In genomic region chr16:91730446-91730845, GRCm38 (mm10) we compare ENCODE assay signal across 8 mouse cellular contexts. TPM values are rescaled to one million over a fixed set of nuclear protein-coding genes. Genes with fewer than 3 reads are reported as not detected.
DNase-seq lines count a peak whose midpoint lies in the region; ATAC-seq and TF ChIP-seq lines count a peak whose summit lies in the region.

No protein-coding gene starts in this region.

- H3K4me1 ChIP-seq in brown adipose tissue, adult 24 weeks (ENCODE audit: control insufficient read depth, insufficient read depth, insufficient read length, low read length) = peaks cover 13% of the 10 kb centered on the region
- peaks cover 49% of the 10 kb centered on the region for H3K4me1 ChIP-seq in hindbrain, embryonic 10.5 days (replicated peaks)
- H3K4me1 ChIP-seq in midbrain, embryonic 11.5 days (ENCODE audit: control insufficient read depth, insufficient read depth, low read length) = peaks cover 24% of the 10 kb centered on the region

- H3K4me3 ChIP-seq in layer of hippocampus, adult 2 months = peak overlapping the region; percentile 66
- peak overlapping the region; percentile 66 for H3K4me3 ChIP-seq in brown adipose tissue, adult 24 weeks (ENCODE audit: insufficient read depth, low read depth, low read length)
- peak overlapping the region; percentile 95 for H3K4me3 ChIP-seq in hindbrain, embryonic 10.5 days
- peak overlapping the region; percentile 87 for H3K4me3 ChIP-seq in midbrain, embryonic 11.5 days (ENCODE audit: low read depth, low read length)

- ATAC-seq in midbrain, embryonic 11.5 days (ENCODE audit: low FRiP score) = no peak
- ATAC-seq in erythroid progenitor cell, adult 5-6 weeks (replicated peaks; ENCODE audit: low FRiP score, poor library complexity, severe bottlenecking) = no peak

- WGBS in hindbrain, embryonic 10.5 days = under 1% methylated on average over 11 of the region's 11 CpGs
- under 1% methylated on average over 11 of the region's 11 CpGs for WGBS in midbrain, embryonic 11.5 days

- H3K36me3 ChIP-seq in hindbrain, embryonic 10.5 days = 0 out of 2 replicates have a peak, but pooled peaks cover 3% of the 10 kb centered on the region
- no peaks in the 10 kb centered on the region for H3K36me3 ChIP-seq in midbrain, embryonic 11.5 days (ENCODE audit: control insufficient read depth, insufficient read depth, low read length)

- H3K27ac ChIP-seq in layer of hippocampus, adult 2 months = peak overlapping the region; percentile 92
- peak overlapping the region; percentile 7; the same call in 1 of the 2 replicates for H3K27ac ChIP-seq in brown adipose tissue, adult 24 weeks (replicated peaks; ENCODE audit: low read depth, low read length)
- H3K27ac ChIP-seq in hindbrain, embryonic 10.5 days = peak overlapping the region; percentile 97
- H3K27ac ChIP-seq in midbrain, embryonic 11.5 days (ENCODE audit: low read depth, low read length) = peak overlapping the region; percentile 90

- no peaks in the 10 kb centered on the region for H3K27me3 ChIP-seq in hindbrain, embryonic 10.5 days (ENCODE audit: insufficient read depth, poor library complexity, severe bottlenecking)
- no peaks in the 10 kb centered on the region for H3K27me3 ChIP-seq in midbrain, embryonic 11.5 days (ENCODE audit: control insufficient read depth, insufficient read depth, low read length)

- no peak for TF ChIP-seq CTCF in layer of hippocampus, adult 2 months (conservative IDR thresholded peaks at IDR 0.05)

- no peaks in the 10 kb centered on the region for H3K9me3 ChIP-seq in hindbrain, embryonic 10.5 days
- no peaks in the 10 kb centered on the region for H3K9me3 ChIP-seq in midbrain, embryonic 11.5 days (ENCODE audit: control insufficient read depth, low read length)

- H3K4me2 ChIP-seq in midbrain, embryonic 11.5 days = peak overlapping the region; percentile 58

- no peak for DNase-seq in layer of hippocampus, adult 2 months (ENCODE audit: low spot score in 2 of 2)
- DNase-seq in layer of hippocampus, postnatal 36 days = no peak
- peak; percentile 21 for DNase-seq in hindbrain, embryonic 10.5 days (ENCODE audit: low spot score)
- DNase-seq in midbrain, embryonic 11.5 days (ENCODE audit: low spot score, missing footprints) = peak; percentile 90
- no peak for DNase-seq in frontal cortex, adult 2 months (ENCODE audit: extremely low spot score in 1 of 2, low spot score in 1 of 2)
- DNase-seq in thymus, adult 18-20 months = no peak

- H3K9ac ChIP-seq in midbrain, embryonic 11.5 days (ENCODE audit: low read length) = peak overlapping the region; percentile 88

RNA-seq across cellular contexts. Expression of gene Itsn1, which starts 1.4 kb away (rescaled TPM):
- 100 to 1,000 TPM; 160 to 176 TPM for total RNA-seq in layer of hippocampus, adult 2 months (2021)
- 100 to 1,000 TPM; 158 to 175 TPM for total RNA-seq in layer of hippocampus, postnatal 36 days (2021)
- polyA plus RNA-seq in brown adipose tissue, adult 24 weeks (2012; ENCODE audit: insufficient read depth, insufficient read length, missing spikeins) = 35.6 and 57.0 TPM in 2 replicates
- 50.7 and 55.5 TPM in 2 replicates for polyA plus RNA-seq in hindbrain, embryonic 10.5 days (2016; fragmentation: Nextera tagmentation; extraction: Ambion mirVana)
- 54.8 and 57.6 TPM in 2 replicates for polyA plus RNA-seq in midbrain, embryonic 11.5 days (2014; fragmentation: Nextera tagmentation; extraction: Ambion mirVana)
- polyA plus RNA-seq in frontal cortex, adult 2 months (2012; rRNA removed) = 76.0 and 78.5 TPM in 2 replicates
- total RNA-seq in erythroid progenitor cell, adult 5-6 weeks (2015; ENCODE audit: low replicate concordance) = 133 and 192 TPM in 2 replicates
- 435 and 485 TPM in 2 replicates for total RNA-seq in erythroid progenitor cell, adult 5-6 weeks (2017; ENCODE audit: low replicate concordance)

RNA-seq across cellular contexts. Expression of gene Cryzl1, which starts 1.7 kb away (rescaled TPM):
- 100 to 1,000 TPM; 104 to 111 TPM for total RNA-seq in layer of hippocampus, adult 2 months (2021)
- 100 to 1,000 TPM; 106 to 108 TPM for total RNA-seq in layer of hippocampus, postnatal 36 days (2021)
- polyA plus RNA-seq in brown adipose tissue, adult 24 weeks (2012; ENCODE audit: insufficient read depth, insufficient read length, missing spikeins) = 41.2 and 41.5 TPM in 2 replicates
- 65.1 and 71.6 TPM in 2 replicates for polyA plus RNA-seq in hindbrain, embryonic 10.5 days (2016; fragmentation: Nextera tagmentation; extraction: Ambion mirVana)
- 77.0 and 82.5 TPM in 2 replicates for polyA plus RNA-seq in midbrain, embryonic 11.5 days (2014; fragmentation: Nextera tagmentation; extraction: Ambion mirVana)
- 107 and 121 TPM in 2 replicates for polyA plus RNA-seq in frontal cortex, adult 2 months (2012; rRNA removed)
- 49.7 and 69.6 TPM in 2 replicates for total RNA-seq in erythroid progenitor cell, adult 5-6 weeks (2015; ENCODE audit: low replicate concordance)
- 79.6 and 125 TPM in 2 replicates for total RNA-seq in erythroid progenitor cell, adult 5-6 weeks (2017; ENCODE audit: low replicate concordance)

RNA-seq across cellular contexts. Expression of gene Donson, which starts 41.9 kb away (rescaled TPM):
- total RNA-seq in layer of hippocampus, adult 2 months (2021) = 10 to 100 TPM; 24.4 to 28.8 TPM
- 10 to 100 TPM; 22.2 to 27.2 TPM for total RNA-seq in layer of hippocampus, postnatal 36 days (2021)
- polyA plus RNA-seq in brown adipose tissue, adult 24 weeks (2012; ENCODE audit: insufficient read depth, insufficient read length, missing spikeins) = 0.96 and 4.1 TPM in 2 replicates
- 32.9 and 34.6 TPM in 2 replicates for polyA plus RNA-seq in hindbrain, embryonic 10.5 days (2016; fragmentation: Nextera tagmentation; extraction: Ambion mirVana)
- 38.0 and 39.2 TPM in 2 replicates for polyA plus RNA-seq in midbrain, embryonic 11.5 days (2014; fragmentation: Nextera tagmentation; extraction: Ambion mirVana)
- 28.6 and 30.5 TPM in 2 replicates for polyA plus RNA-seq in frontal cortex, adult 2 months (2012; rRNA removed)
- total RNA-seq in erythroid progenitor cell, adult 5-6 weeks (2015; ENCODE audit: low replicate concordance) = 97.3 and 123 TPM in 2 replicates
- total RNA-seq in erythroid progenitor cell, adult 5-6 weeks (2017; ENCODE audit: low replicate concordance) = 212 and 232 TPM in 2 replicates

Comparison
In these comparisons a context has a peak if more than half of its experiments do, and no peak if none do; other contexts are left out.
1. DNase-seq: peak in hindbrain, embryonic 10.5 days (single experiment) and midbrain, embryonic 11.5 days (single experiment); none in layer of hippocampus, adult 2 months (0 of 2), layer of hippocampus, postnatal 36 days (0 of 2), frontal cortex, adult 2 months (0 of 2) and thymus, adult 18-20 months (0 of 2).
2. H3K27ac ChIP-seq: peak in every context shown above with its lines; median percentile 97 in hindbrain, embryonic 10.5 days; 92 in layer of hippocampus, adult 2 months; 90 in midbrain, embryonic 11.5 days; 7 in brown adipose tissue, adult 24 weeks.
3. Peak in every context shown above with its lines, with median percentiles within 50 percentile points of each other: H3K4me3 ChIP-seq.